Mouse (Mus musculus): ENCODE data around the gene Cflar.

Gene Cflar

GRCm38 (mm10) chr1:58712076-58713061, 1.1 kb downstream of the Cflar start:
- CTCF ChIA-PET, result interaction anchor here (0.6 to 0.8 kb wide), 5 partner anchors 85 to 286 kb away, joined by 4 to 8 read pairs (median 4); no protein-coding TSS in a partner anchor

- CTCF ChIA-PET, result interaction anchor here (0.6 to 0.8 kb wide), 2 partner anchors 9 to 140 kb away, joined by 3 to 8 read pairs; no protein-coding TSS in a partner anchor
Measured at GRCm38 (mm10) chr1:58713081-58713892, 2.0 kb downstream of the Cflar start.

- CTCF ChIA-PET, result interaction anchor here (0.8 kb wide), 1 partner anchor 8 kb away, joined by 3 read pairs; no protein-coding TSS in a partner anchor
Measured at GRCm38 (mm10) chr1:58713893-58714231, 2.6 kb downstream of the Cflar start.

- CTCF ChIA-PET, result no interaction called here
Measured at GRCm38 (mm10) chr1:58714361-58714760, 3.1 kb downstream of the Cflar start.

- CTCF ChIA-PET, result interaction anchor here (0.6 kb wide), 3 partner anchors 75 to 132 kb away, joined by 3 to 8 read pairs (median 3); no protein-coding TSS in a partner anchor
Measured at GRCm38 (mm10) chr1:58715536-58715935, 4.2 kb downstream of the Cflar start.

- CTCF ChIA-PET, result interaction anchor here (0.6 to 0.7 kb wide), 3 partner anchors 132 to 1224 kb away, joined by 3 to 10 read pairs (median 9); no protein-coding TSS in a partner anchor
Measured at GRCm38 (mm10) chr1:58716162-58716882, 5.0 kb downstream of the Cflar start.

- CTCF ChIA-PET, result interaction anchor here (0.7 kb wide), 2 partner anchors 307 to 1225 kb away, joined by 9 to 10 read pairs; no protein-coding TSS in a partner anchor
Measured at GRCm38 (mm10) chr1:58716883-58717220, 5.5 kb downstream of the Cflar start.

- CTCF ChIA-PET, result no interaction called here
Measured at GRCm38 (mm10) chr1:58717589-58718270, 6.4 kb downstream of the Cflar start.

- CTCF ChIA-PET, result no interaction called here
Measured at GRCm38 (mm10) chr1:58719356-58719945, 8.1 kb downstream of the Cflar start.

- CTCF ChIA-PET, result no interaction called here
Measured at GRCm38 (mm10) chr1:58720090-58720489, 8.8 kb downstream of the Cflar start.

GRCm38 (mm10) chr1:58720988-58721387, 9.7 kb downstream of the Cflar start:
- CTCF ChIA-PET, result no interaction called here

GRCm38 (mm10) chr1:58722115-58722938, 11.0 kb downstream of the Cflar start:
- CTCF ChIA-PET, result interaction anchor here (0.5 to 1.1 kb wide), 3 partner anchors 9 to 139 kb away, joined by 3 read pairs; no protein-coding TSS in a partner anchor

GRCm38 (mm10) chr1:58723062-58723808, 11.9 kb downstream of the Cflar start:
- CTCF ChIA-PET, result interaction anchor here (0.5 kb wide), 2 partner anchors 69 to 140 kb away, joined by 3 read pairs; no protein-coding TSS in a partner anchor

GRCm38 (mm10) chr1:58723809-58724405, 12.6 kb downstream of the Cflar start:
- CTCF ChIA-PET, result interaction anchor here (0.8 kb wide), 1 partner anchor 58 kb away, joined by 9 read pairs; no protein-coding TSS in a partner anchor

GRCm38 (mm10) chr1:58724533-58724932, 13.2 kb downstream of the Cflar start:
- CTCF ChIA-PET, result interaction anchor here (0.8 kb wide), 1 partner anchor 58 kb away, joined by 9 read pairs; no protein-coding TSS in a partner anchor

- CTCF ChIA-PET, result no interaction called here
Measured at GRCm38 (mm10) chr1:58725095-58725494, 13.8 kb downstream of the Cflar start.

- CTCF ChIA-PET, result no interaction called here
Measured at GRCm38 (mm10) chr1:58725767-58726166, 14.5 kb downstream of the Cflar start.

Data from spleen, embryonic (tissue).